ENCODE assay signal across 10 mouse cellular contexts in genomic region chr11:116305423-116305822, GRCm38 (mm10). TPM values are rescaled to one million over a fixed set of nuclear protein-coding genes. Genes with fewer than 3 reads are reported as not detected.
DNase-seq lines count a peak whose midpoint lies in the region; ATAC-seq and TF ChIP-seq lines count a peak whose summit lies in the region.
"Had no signal": no experiment of that assay in that cellular context is flagged by ENCODE, and none has a peak within 500 bp of the region (broad histone marks: within the 10 kb centered on the region; RNA-seq: fewer than 3 reads in every experiment).

No protein-coding gene starts in this region.

- 98% methylated on average over 2 of the region's 2 CpGs for WGBS in lung, embryonic 14.5 days
- 99% methylated on average over 2 of the region's 2 CpGs for WGBS in forebrain, embryonic 14.5 days
- 99% methylated on average over 2 of the region's 2 CpGs for WGBS in limb, embryonic 12.5 days
- WGBS in neural tube, embryonic 14.5 days = 98% methylated on average over 2 of the region's 2 CpGs

- H3K4me1 ChIP-seq in lung, embryonic 14.5 days (ENCODE audit: insufficient read depth) = peaks cover 4% of the 10 kb centered on the region; the same call in 1 of the 2 replicates
- H3K4me1 ChIP-seq in forebrain, embryonic 14.5 days (ENCODE audit: control insufficient read depth, insufficient read depth, low read length) = peaks cover 9% of the 10 kb centered on the region; the same call in 1 of the 2 replicates
- H3K4me1 ChIP-seq in limb, embryonic 12.5 days (replicated peaks) = peaks cover 9% of the 10 kb centered on the region
- H3K4me1 ChIP-seq in neural tube, embryonic 14.5 days (ENCODE audit: control insufficient read depth, insufficient read depth, low read length) = peaks cover 5% of the 10 kb centered on the region

- H3K27me3 ChIP-seq in lung, embryonic 14.5 days (ENCODE audit: insufficient read depth, low read length) = no peaks in the 10 kb centered on the region
- no peaks in the 10 kb centered on the region for H3K27me3 ChIP-seq in forebrain, embryonic 14.5 days (replicated peaks; ENCODE audit: control insufficient read depth, insufficient read depth, low read length)
- H3K27me3 ChIP-seq in limb, embryonic 12.5 days = no peaks in the 10 kb centered on the region
- no peaks in the 10 kb centered on the region for H3K27me3 ChIP-seq in neural tube, embryonic 14.5 days (ENCODE audit: control insufficient read depth, insufficient read depth, low read length)

- ATAC-seq in lung, embryonic 14.5 days (ENCODE audit: insufficient read depth) = no peak
- no peak for ATAC-seq in forebrain, embryonic 14.5 days
- ATAC-seq in limb, embryonic 12.5 days (ENCODE audit: insufficient number of reproducible peaks, insufficient read depth, low FRiP score, low TSS enrichment, low read depth) = no peak
- ATAC-seq in neural tube, embryonic 14.5 days (ENCODE audit: low read depth) = no peak

- H3K4me3 ChIP-seq in lung, embryonic 14.5 days (ENCODE audit: low read depth, low read length) = peak overlapping the region; percentile 74
- H3K4me3 ChIP-seq in forebrain, embryonic 14.5 days (ENCODE audit: low read depth, low read length) = peak overlapping the region; percentile 74
- peak overlapping the region; percentile 59 for H3K4me3 ChIP-seq in limb, embryonic 12.5 days (replicated peaks)
- H3K4me3 ChIP-seq in neural tube, embryonic 14.5 days (ENCODE audit: low read depth, low read length) = peak overlapping the region; percentile 49

- no peak for TF ChIP-seq CTCF in lung, embryonic 14.5 days (IDR thresholded peaks at IDR 0.05; ENCODE audit: low read depth)

- no peak overlapping the region for H3K27ac ChIP-seq in lung, embryonic 14.5 days (ENCODE audit: low read depth)
- no peak overlapping the region for H3K27ac ChIP-seq in forebrain, embryonic 14.5 days (ENCODE audit: low read depth, low read length)
- H3K27ac ChIP-seq in limb, embryonic 12.5 days = no peak overlapping the region
- no peak overlapping the region for H3K27ac ChIP-seq in neural tube, embryonic 14.5 days (ENCODE audit: low read depth, low read length)

- DNase-seq in lung, embryonic 14.5 days = no peak
- no peak for DNase-seq in lung, postnatal 36 days
- no peak for DNase-seq in forebrain, embryonic 14.5 days (ENCODE audit: low spot score)
- DNase-seq in T-cell, adult 2 months (ENCODE audit: low spot score) = no peak
- DNase-seq in ovary, postnatal 36 days (ENCODE audit: low spot score) = no peak
- no peak for DNase-seq in embryo, embryonic 9.5 days (ENCODE audit: extremely low spot score)
- DNase-seq: cerebellum, postnatal 14 days; kidney, postnatal 36 days had no signal

- H3K4me2 ChIP-seq in lung, embryonic 14.5 days = peak overlapping the region; percentile 85
- peak overlapping the region; percentile 90 for H3K4me2 ChIP-seq in forebrain, embryonic 14.5 days (ENCODE audit: low read length)
- peak overlapping the region; percentile 85 for H3K4me2 ChIP-seq in limb, embryonic 12.5 days
- H3K4me2 ChIP-seq in neural tube, embryonic 14.5 days (ENCODE audit: low read depth, low read length) = peak overlapping the region; percentile 85

- H3K36me3 ChIP-seq in lung, embryonic 14.5 days (ENCODE audit: insufficient read depth) = peaks cover 41% of the 10 kb centered on the region
- peaks cover 47% of the 10 kb centered on the region for H3K36me3 ChIP-seq in forebrain, embryonic 14.5 days (ENCODE audit: control insufficient read depth, insufficient read depth, low read length)
- peaks cover 48% of the 10 kb centered on the region for H3K36me3 ChIP-seq in limb, embryonic 12.5 days
- H3K36me3 ChIP-seq in neural tube, embryonic 14.5 days (ENCODE audit: control insufficient read depth, insufficient read depth, low read length) = peaks cover 30% of the 10 kb centered on the region

- no peaks in the 10 kb centered on the region for H3K9me3 ChIP-seq in lung, embryonic 14.5 days (ENCODE audit: low read depth, low read length)
- no peaks in the 10 kb centered on the region for H3K9me3 ChIP-seq in forebrain, embryonic 14.5 days (replicated peaks; ENCODE audit: control insufficient read depth, low read length)
- H3K9me3 ChIP-seq in limb, embryonic 12.5 days = no peaks in the 10 kb centered on the region
- H3K9me3 ChIP-seq in neural tube, embryonic 14.5 days (ENCODE audit: control insufficient read depth, low read length) = no peaks in the 10 kb centered on the region

- no peak overlapping the region for H3K9ac ChIP-seq in lung, embryonic 14.5 days
- no peak overlapping the region; the same call in 1 of the 2 replicates for H3K9ac ChIP-seq in forebrain, embryonic 14.5 days (ENCODE audit: low read length)
- H3K9ac ChIP-seq in limb, embryonic 12.5 days (replicated peaks) = no peak overlapping the region
- no peak overlapping the region for H3K9ac ChIP-seq in neural tube, embryonic 14.5 days (replicated peaks; ENCODE audit: low read depth, low read length)

RNA-seq across cellular contexts. Expression of gene Exoc7, which starts 1.6 kb away (rescaled TPM):
- polyA plus RNA-seq in lung, embryonic 14.5 days (2014; fragmentation: Nextera tagmentation; extraction: Ambion mirVana) = 63.7 and 68.4 TPM in 2 replicates
- polyA plus RNA-seq in forebrain, embryonic 14.5 days (2014; fragmentation: Nextera tagmentation; extraction: Ambion mirVana) = 107 and 114 TPM in 2 replicates
- 77.6 and 82.8 TPM in 2 replicates for polyA plus RNA-seq in limb, embryonic 12.5 days (2016; fragmentation: Nextera tagmentation; extraction: Ambion mirVana)
- 112 and 129 TPM in 2 replicates for polyA plus RNA-seq in neural tube, embryonic 14.5 days (2014; fragmentation: Nextera tagmentation; extraction: Ambion mirVana)

RNA-seq across cellular contexts. Expression of gene Galr2, which starts 24.7 kb away (rescaled TPM):
- polyA plus RNA-seq in lung, embryonic 14.5 days (2014; fragmentation: Nextera tagmentation; extraction: Ambion mirVana) = 0.11 TPM in 1 of 2 replicates, not detected in the other
- 0.09 and 0.11 TPM in 2 replicates for polyA plus RNA-seq in forebrain, embryonic 14.5 days (2014; fragmentation: Nextera tagmentation; extraction: Ambion mirVana)
- 0.20 TPM in 1 of 2 replicates, not detected in the other for polyA plus RNA-seq in limb, embryonic 12.5 days (2016; fragmentation: Nextera tagmentation; extraction: Ambion mirVana)
- polyA plus RNA-seq in neural tube, embryonic 14.5 days (2014; fragmentation: Nextera tagmentation; extraction: Ambion mirVana) = 0.22 and 0.46 TPM in 2 replicates

RNA-seq across cellular contexts. Expression of gene Foxj1, which starts 29.8 kb away (rescaled TPM):
- 1.3 and 2.1 TPM in 2 replicates for polyA plus RNA-seq in lung, embryonic 14.5 days (2014; fragmentation: Nextera tagmentation; extraction: Ambion mirVana)
- 7.3 and 8.7 TPM in 2 replicates for polyA plus RNA-seq in forebrain, embryonic 14.5 days (2014; fragmentation: Nextera tagmentation; extraction: Ambion mirVana)
- 0.18 TPM in 2 replicates for polyA plus RNA-seq in limb, embryonic 12.5 days (2016; fragmentation: Nextera tagmentation; extraction: Ambion mirVana)
- 5.0 and 7.3 TPM in 2 replicates for polyA plus RNA-seq in neural tube, embryonic 14.5 days (2014; fragmentation: Nextera tagmentation; extraction: Ambion mirVana)

RNA-seq across cellular contexts. Expression of gene Srp68, which starts 31.4 kb away (rescaled TPM):
- polyA plus RNA-seq in lung, embryonic 14.5 days (2014; fragmentation: Nextera tagmentation; extraction: Ambion mirVana) = 85.7 and 89.8 TPM in 2 replicates
- polyA plus RNA-seq in forebrain, embryonic 14.5 days (2014; fragmentation: Nextera tagmentation; extraction: Ambion mirVana) = 53.2 and 60.4 TPM in 2 replicates
- 110 and 112 TPM in 2 replicates for polyA plus RNA-seq in limb, embryonic 12.5 days (2016; fragmentation: Nextera tagmentation; extraction: Ambion mirVana)
- 52.0 and 57.2 TPM in 2 replicates for polyA plus RNA-seq in neural tube, embryonic 14.5 days (2014; fragmentation: Nextera tagmentation; extraction: Ambion mirVana)
